Mouse (Mus musculus): Measurements from ENCODE around the gene Map2k7.
A peak's percentile ranks its signal among the peaks of the same experiment; 100 is the strongest.
"Not testable (repeated sequence)": the region's sequence is repeated elsewhere in the genome, so short reads cannot be mapped to it uniquely, and the experiment has no call there.

Map2k7 gene

GRCm38 (mm10) chr8:4226739-4227347 lies 11.7 kb upstream of the Map2k7 start, which contains the start of gene Lrrc8e:
TSS of gene Lrrc8e (plus strand) at chr8:4226827.
- no peak for DNase-seq (ENCODE audit: low spot score)

DNA sequence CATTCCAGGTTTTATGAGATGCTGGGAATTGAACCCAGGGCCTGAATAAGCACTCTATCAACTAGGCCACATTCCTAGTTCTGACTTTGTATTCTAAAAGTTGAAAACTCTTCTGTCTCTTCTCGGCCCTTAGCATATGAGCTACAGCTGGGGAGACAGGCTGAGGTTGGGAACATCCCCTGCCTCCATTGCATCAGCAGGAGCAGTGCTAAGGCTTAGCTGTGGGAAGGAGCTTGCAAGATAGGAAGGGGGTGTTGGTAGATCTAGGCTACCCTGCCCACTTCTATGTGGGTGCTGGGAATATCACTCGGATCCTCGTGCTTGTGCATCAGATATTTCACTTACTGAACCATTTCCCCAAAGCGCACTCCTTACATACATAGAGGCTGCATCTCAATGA lies 10.6 kb upstream of the Map2k7 start:
- DNase-seq (ENCODE audit: low spot score) = no peak

DNA sequence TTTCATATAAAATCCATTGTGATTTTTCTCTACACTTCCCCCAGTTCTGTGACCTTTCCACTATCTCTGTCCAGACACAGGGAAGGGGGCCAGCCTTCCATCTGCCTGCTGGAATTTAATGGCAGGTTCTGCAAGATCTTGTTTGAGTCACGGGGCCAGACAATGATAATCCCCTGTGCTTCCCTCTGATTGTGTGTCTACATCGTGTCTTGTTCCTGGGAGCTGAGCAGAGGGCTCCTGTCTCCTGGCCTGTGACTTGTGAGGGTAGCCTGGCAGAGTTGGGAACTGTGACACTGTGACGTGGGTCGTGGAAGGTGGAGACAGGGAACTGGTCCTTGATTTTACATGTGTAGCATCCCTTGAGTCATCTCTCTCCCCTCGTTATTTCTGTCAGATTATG lies 8.8 kb upstream of the Map2k7 start:
- DNase-seq (ENCODE audit: low spot score) = no peak

DNA sequence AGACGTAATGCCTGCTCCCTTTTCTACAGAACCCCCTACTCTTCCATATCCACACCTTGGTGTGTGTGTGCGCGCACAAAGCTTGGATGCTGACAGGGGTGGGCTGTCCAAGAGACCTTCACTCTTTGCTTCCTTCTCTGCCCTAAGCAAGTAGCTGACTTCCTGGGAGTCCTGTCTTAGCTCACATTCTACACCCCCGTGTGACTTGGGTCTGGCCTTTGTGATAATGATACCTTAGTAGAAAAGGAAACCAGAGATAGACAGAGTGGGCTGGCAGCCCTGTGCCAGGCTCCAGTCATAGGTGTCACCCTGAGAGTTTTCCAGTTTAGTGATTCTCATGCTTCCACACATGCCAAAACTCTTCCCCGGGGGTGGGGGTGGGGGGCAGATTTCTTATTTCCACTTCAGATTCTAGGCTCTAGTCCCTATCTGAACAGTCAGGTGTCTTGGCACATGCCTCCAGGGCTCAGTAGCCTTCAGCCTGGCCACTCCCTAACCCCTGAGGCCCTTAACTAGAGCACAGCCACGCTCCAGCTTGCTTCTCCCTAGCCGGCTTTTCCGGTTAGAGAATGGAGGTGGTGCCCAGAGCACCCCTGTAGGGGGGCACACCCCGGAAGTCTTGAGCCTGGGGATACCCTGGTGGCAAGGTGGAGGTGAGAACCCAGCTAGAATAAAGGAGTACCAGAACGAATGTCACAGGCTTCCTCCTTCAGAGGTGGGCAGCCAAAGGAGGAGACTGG lies 7.8 kb upstream of the Map2k7 start:
- no peak for DNase-seq (ENCODE audit: low spot score)

DNA sequence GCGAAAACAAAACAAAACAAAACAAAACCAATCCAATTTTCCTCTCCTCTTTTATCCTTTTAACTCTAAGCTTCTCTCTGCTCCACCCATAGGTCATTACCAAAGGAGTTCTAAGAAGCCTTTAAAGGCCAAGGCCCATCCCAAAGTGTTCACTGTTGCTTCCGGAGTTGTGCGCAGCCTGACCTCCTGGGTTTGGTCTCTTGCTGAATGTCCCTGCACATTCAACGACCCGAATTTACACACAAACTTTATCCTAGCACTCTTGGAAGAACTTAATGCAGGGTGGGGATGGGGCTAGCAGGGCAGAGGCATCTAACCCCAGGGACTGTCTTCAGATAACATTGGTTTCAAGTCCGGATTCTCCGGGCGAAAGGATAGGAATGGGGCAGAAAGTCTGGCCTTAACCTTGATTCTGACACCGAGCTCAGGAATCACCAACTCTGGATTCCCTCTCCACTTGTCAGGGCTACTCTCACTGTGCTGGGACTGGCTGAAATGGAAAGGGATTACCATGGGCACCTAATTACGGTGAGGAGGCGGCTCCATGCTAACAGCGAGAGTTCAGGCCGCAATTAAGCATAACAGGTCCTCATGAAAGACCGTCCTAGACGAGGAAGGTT lies 616 bp upstream of the Map2k7 start:
- DNase-seq (ENCODE audit: low spot score) = no peak

- DNase-seq (ENCODE audit: low spot score) = no peak
Observed at GRCm38 (mm10) chr8:4239193-4239890, 802 bp downstream of the Map2k7 start.

- no peak for DNase-seq (ENCODE audit: low spot score)
Observed at GRCm38 (mm10) chr8:4245061-4245460, 6.5 kb downstream of the Map2k7 start.

GRCm38 (mm10) chr8:4245737-4246136 lies 7.2 kb downstream of the Map2k7 start:
- DNase-seq (ENCODE audit: low spot score) = no peak

DNA sequence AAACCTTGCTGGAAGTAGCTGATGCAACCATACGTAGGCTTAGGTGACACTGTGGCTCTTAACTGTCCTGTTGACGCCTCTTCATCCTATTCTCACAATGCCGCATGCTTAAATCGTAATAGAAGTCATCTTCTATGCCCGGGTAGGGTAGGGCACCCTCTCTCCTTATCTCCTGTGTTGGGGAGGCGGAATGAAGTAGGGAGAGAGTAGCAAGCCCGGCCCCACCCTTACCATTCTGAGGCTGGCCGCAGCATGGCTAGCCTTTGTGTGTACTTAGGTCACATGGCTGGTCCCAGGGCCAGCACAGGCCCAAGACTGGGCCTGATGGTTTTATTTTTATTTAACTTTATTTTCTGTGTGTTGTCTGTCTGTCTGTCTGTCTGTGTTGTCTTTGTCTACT lies 8.7 kb downstream of the Map2k7 start:
- no peak for DNase-seq (ENCODE audit: low spot score)

DNA sequence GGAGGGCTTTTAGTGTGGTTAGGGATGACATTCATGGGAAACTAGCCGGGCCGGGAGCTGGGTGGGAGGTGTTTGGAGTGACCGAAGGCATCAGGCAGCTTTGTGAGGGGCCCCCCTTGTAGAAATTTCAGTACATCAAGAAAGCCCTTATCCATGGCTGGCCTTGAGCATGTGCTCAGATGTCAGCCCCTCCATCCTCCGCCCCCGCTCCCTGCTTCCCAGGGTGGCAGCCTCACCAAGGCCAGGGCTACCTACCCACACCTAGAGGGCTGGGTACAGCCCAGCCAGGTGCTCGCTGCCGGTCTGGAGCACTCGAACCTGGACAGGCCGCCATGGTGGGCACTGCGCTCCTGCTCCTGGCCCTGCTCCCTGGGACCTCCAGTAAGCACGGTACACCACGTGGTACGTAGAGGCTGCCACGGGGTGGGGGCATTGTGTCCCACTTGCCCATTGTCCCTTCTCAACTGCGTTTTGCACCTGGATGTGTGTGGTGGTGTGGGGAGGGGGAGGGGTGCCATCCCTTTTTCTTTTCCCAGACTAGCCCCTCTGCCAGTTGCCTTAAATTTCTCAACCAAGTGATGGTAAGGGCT lies 9.5 kb downstream of the Map2k7 start, which contains the start of gene Tgfbr3l:
Gene Tgfbr3l (plus strand): TSS at position 264 of the 590 bp plus-strand sequence.
- no peak for DNase-seq (ENCODE audit: low spot score)

DNA sequence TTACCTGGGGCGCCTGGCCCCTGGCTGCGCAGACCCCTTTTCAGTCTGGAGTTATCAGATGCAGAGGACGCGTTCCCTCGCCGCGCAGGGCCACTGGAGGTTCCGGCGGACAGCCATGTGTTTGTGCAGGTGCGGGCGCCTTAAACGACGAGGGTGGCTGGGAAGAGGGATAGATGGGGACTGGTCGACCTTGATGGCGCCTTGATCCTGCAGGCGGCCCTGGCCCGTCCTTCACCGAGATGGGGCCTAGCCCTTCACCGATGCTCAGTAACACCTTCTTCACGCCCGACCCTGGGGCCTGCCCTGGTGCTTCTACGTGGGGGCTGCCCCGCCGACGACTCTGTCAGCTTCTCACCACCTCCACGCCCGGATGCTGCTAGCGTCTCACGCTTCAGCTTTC lies 10.7 kb downstream of the Map2k7 start:
- no peak for DNase-seq (ENCODE audit: low spot score)

DNA sequence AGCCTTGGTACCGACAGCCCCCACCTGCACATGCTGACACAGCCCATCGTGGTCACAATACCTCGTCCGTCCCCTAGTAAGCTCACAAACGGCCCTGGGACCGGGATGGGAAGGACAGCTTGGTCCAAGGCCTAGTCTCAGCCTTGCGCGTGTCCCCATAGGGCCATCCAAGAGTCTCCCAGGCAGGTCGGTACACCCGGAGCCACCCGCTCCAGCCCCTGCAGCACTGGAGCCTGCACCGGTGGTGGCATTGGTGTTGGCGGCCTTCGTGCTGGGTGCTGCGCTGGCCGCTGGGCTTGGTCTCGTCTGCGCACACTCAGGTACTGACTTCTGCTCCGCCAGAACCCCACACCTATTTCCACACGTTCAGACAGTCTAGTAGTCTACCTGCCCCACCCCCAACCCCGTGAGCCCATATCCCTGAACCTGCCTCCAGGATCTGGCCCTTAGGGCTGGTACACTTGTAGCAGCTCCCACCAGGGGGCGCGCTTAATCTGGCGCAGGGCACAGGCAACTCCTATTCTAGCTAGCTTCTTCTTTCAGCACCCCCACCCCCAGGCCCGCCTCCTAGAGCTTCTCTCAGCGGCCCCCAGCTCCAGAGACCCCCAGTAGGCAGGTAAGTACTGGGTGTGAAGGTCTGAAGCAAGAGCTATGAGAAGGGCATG lies 11.9 kb downstream of the Map2k7 start:
- peak; percentile 89 for DNase-seq (ENCODE audit: low spot score)

GRCm38 (mm10) chr8:4252116-4252760 lies 13.7 kb downstream of the Map2k7 start:
- no peak for DNase-seq (ENCODE audit: low spot score)

DNA sequence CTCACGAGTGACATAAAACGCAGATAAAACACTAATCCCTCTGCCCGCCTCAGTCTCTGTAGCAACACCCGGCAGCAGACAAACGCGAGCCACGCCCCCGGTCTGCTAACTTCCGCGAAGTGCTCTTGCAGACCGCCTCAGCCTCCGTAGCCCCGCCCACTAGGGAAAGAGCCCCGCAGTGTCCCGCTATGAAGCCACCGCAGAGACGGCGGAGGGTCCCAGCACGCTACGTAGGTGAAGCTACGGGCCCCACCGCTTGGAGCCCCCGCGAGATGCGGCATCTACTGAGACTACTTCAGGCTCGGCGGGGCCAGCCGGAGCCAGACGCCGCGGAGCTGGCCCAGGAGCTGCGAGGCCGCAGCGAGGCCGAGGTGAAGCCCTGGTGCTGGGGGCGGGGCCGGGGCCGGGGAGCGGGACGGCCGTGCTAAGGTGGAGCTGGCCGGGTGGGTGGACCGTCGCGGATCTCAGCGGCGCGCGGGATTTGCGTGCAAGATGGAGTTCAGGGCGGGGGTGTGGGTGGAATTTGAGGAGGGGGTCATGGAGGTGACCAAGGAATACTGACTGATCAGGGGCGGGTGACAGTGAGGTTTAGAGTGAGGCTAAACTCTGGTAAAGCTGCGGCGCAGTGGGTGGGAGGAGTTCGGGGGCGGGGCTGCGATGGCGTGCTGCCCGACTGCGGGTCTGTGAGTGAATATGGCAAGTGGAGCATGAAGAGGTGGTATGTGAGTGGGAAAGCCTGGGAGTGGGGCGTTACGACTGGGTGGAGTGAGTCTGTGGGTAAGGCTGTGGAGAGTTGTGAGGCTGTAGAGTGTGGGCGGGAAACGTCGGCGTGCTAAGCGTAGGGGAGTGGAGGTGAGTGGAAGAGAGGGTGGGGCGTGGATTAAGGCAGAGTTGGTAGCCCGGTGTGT lies 14.6 kb downstream of the Map2k7 start, which contains the start of gene Snapc2:
Gene Snapc2 (plus strand): TSS at position 147 of the 908 bp plus-strand sequence.
- DNase-seq (ENCODE audit: low spot score) = peak; percentile 95

- no peak for DNase-seq (ENCODE audit: low spot score)
Observed at GRCm38 (mm10) chr8:4254001-4254400, 15.5 kb downstream of the Map2k7 start.

- not testable (repeated sequence) for DNase-seq (ENCODE audit: low spot score)
Observed at GRCm38 (mm10) chr8:4255471-4255870, 16.9 kb downstream of the Map2k7 start.

DNA sequence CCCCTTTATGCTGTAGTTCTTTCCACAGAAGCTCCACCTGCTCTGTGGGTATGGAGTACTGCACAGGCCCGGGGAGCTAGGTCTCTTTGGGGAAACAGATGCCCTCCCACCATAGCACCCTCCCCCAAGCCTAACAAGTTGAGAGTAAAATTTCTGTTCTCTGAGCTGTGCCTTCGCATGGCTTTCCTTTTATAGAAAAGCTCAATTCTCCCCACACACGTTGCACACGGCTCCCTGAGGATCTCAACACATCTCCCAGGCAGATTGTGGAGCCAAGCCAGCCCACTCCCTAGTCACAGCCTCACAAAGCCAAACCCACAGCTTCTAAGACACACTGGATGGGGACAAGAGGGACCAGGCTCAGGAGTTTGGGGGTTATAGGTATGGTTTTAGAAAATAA lies 18.4 kb downstream of the Map2k7 start:
- peak; percentile 89 for DNase-seq (ENCODE audit: low spot score)

- no peak for DNase-seq (ENCODE audit: low spot score)
Observed at GRCm38 (mm10) chr8:4257350-4257749, 18.8 kb downstream of the Map2k7 start.

GRCm38 (mm10) chr8:4258233-4258632 lies 19.7 kb downstream of the Map2k7 start:
- DNase-seq (ENCODE audit: low spot score) = peak; percentile 86

DNA sequence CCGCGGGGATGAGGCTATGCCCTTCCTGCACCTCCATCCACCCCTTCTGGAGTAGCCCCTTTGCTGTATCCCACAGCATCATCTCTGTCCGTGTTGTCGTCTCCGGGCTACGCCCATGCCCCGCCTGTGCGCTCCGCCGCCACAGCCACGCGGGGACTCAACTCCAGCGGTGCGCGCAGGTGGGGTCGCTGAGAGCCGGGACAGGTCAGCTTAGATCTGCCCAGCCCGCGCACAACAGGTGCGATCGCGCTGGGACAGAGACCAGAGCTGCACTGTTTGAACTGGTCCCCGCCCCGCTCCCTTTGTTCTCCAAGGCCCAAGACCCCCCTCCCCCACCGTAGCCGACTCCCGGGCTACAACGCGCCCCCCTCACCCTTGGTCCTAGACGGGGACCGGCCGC lies 20.1 kb downstream of the Map2k7 start:
- peak; percentile 62 for DNase-seq (ENCODE audit: low spot score)
